Comparison of ENCODE assay signal across 12 mouse cellular contexts in genomic region chr3:95426476-95426875, GRCm38 (mm10). TPM values are rescaled to one million over a fixed set of nuclear protein-coding genes. Genes with fewer than 3 reads are reported as not detected.
"Had no signal": no experiment of that assay in that cellular context is flagged by ENCODE, and none has a peak within 500 bp of the region (broad histone marks: within the 10 kb centered on the region; RNA-seq: fewer than 3 reads in every experiment).

No protein-coding gene starts in this region.

RNA-seq across cellular contexts. Expression of gene 4930558C23Rik, which starts 23.8 kb away (rescaled TPM):
- total RNA-seq: common myeloid progenitor, adult 5-6 weeks; forebrain, postnatal 0 days; gastrocnemius, adult 2 months; gastrocnemius, postnatal 10 days; gastrocnemius, postnatal 14 days; gastrocnemius, postnatal 25 days; gastrocnemius, postnatal 36 days; gastrocnemius, postnatal 4 days; granulocyte monocyte progenitor cell, adult 5-6 weeks; heart, adult 18-20 months; heart, adult 2 months; heart, adult 8-10 months had no signal
